Mouse (Mus musculus) monocyte, adult 5-6 weeks (primary cell): ENCODE data around the gene Tcte1. TPM values are rescaled to one million over a fixed set of nuclear protein-coding genes. Genes with fewer than 3 reads are reported as not detected.

ENCODE experiments used
- total RNA-seq: library from RNA; stranded (forward); fragments of 200-1000, 200-491, 200-594 nt; gene quantifications from 3 replicates; pipeline ENCODE4 v1.2.3, GENCODE M21; 2017

Tcte1 gene
- total RNA-seq, 1 experiment from 2014 or later, result not detected

Other genes starting within 250 kb of the Tcte1 start
- gene Cdc5l, start 89.7 kb upstream of the Tcte1 start, total RNA-seq, result 104 to 149 TPM (median 135 TPM) in 3 replicates
- not detected in 3 replicates for gene Spats1, start 48.0 kb upstream of the Tcte1 start, total RNA-seq
- 3.1 to 5.3 TPM (median 4.3 TPM) in 3 replicates for gene Aars2, start 16.6 kb upstream of the Tcte1 start, total RNA-seq
- 0.10 to 0.32 TPM in 2 of 3 replicates, not detected in the other for gene Tmem151b, start 26.2 kb downstream of the Tcte1 start, total RNA-seq
- 55.6 to 60.0 TPM (median 55.9 TPM) in 3 replicates for gene Nfkbie, start 32.3 kb downstream of the Tcte1 start, total RNA-seq
- 26.7 to 47.1 TPM (median 39.0 TPM) in 3 replicates for gene Slc35b2, start 40.4 kb downstream of the Tcte1 start, total RNA-seq
- 826 to 1,618 TPM (median 1,101 TPM) in 3 replicates for gene Hsp90ab1, start 49.8 kb downstream of the Tcte1 start, total RNA-seq
- 34.4 to 64.6 TPM (median 37.8 TPM) in 3 replicates for gene Slc29a1, start 76.2 kb downstream of the Tcte1 start, total RNA-seq
- not detected in 3 replicates for gene Mymx, start 78.7 kb downstream of the Tcte1 start, total RNA-seq
- gene Capn11, start 135.9 kb downstream of the Tcte1 start, total RNA-seq, result 0.68 TPM in 1 of 3 replicates, not detected in the others
- gene Mrpl14, start 162.9 kb downstream of the Tcte1 start, total RNA-seq, result 7.8 to 26.8 TPM (median 18.1 TPM) in 3 replicates
- gene Tmem63b, start 163.5 kb downstream of the Tcte1 start, total RNA-seq, result 17.1 to 29.0 TPM (median 19.7 TPM) in 3 replicates
- not detected in 3 replicates for gene 1600014C23Rik, start 210.4 kb downstream of the Tcte1 start, total RNA-seq